Mouse (Mus musculus) cerebellum, adult 11 months (tissue): Measurements from ENCODE around the gene Ece2.

Experiments used
- DNase-seq: peaks from one replicate; pipeline ENCODE4 v3.0.0; 2022

The Ece2 gene

GRCm38 (mm10) chr16:20692241-20692965 lies 62.8 kb downstream of the Ece2 start:
- DNase-seq: peak; percentile 43

GRCm38 (mm10) chr16:20693111-20693701 lies 63.6 kb downstream of the Ece2 start, which contains the start of gene Fam131a:
Gene Fam131a (plus strand): TSS chr16:20693241.
- DNase-seq: peak; percentile 91

GRCm38 (mm10) chr16:20694781-20695180 lies 65.2 kb downstream of the Ece2 start:
- peak; percentile 57 for DNase-seq

- peak; percentile 88 for DNase-seq
Observed at GRCm38 (mm10) chr16:20695622-20696323, 66.1 kb downstream of the Ece2 start.
